Mouse (Mus musculus) heart, adult 11 months (tissue): ENCODE data around the gene Pde4d.
A peak's percentile ranks its signal among the peaks of the same experiment; 100 is the strongest.

Experiments used
- DNase-seq: peaks from one replicate; pipeline ENCODE4 v3.0.0; 2022

The Pde4d gene

DNA sequence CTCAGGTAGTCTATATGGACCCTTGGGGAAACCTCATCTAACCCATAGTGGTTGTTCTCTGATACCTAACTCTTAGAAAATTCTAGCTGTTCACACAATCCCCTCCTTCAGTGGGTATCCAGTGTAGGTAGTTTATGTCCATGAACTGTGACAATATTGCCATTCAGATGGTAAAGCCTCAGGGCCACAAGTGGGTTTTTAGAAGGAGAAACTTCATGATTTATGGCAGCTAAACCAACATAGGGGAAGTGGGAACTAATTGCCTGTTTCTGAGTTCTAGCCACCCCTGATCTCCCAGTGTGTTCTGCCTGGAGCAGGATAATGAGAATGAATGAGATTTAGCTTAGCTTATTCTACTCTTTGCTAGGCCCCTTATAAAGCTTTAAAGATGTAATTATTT, 43.1 kb downstream of the Pde4d start:
- DNase-seq, result no peak

DNA sequence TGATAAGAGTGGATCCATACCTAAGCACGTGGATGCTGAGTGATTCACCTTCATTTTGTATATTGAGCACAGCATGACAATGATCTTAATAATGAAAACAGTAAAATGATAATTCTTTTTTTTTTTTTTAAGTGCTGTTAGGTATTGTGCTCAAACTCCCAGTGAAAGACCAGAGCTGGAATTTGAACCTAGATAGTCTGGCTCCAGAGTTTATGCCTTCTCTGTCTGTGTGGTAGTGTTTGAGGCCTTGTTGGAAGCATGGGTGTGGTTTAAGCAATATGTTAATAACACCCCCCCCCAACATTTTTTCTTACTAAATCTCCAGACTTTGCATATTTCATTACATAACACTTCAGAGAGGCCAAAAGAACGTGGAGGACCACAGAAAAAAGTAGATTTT, 44.6 kb downstream of the Pde4d start:
- no peak for DNase-seq

DNA sequence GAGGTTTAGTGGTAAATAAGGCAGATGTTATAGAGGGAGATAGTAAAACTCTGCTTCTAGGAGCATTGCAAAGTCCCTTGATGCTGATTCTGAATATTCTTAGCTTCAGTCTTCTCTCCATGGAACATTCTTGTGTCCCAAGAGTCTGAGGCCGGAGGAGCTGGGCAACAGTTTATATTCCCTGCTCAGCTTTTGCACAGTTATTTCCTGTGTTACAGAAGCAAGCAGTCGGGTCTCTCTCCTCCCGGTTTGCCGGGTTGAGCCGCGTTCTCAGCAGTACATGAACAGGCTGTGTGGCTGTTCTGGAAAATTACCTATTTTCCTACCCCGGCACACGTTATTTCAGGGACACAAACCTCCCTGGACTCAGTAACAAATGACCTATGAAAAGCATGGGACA, 48.0 kb downstream of the Pde4d start:
- DNase-seq, result peak; percentile 85

DNA sequence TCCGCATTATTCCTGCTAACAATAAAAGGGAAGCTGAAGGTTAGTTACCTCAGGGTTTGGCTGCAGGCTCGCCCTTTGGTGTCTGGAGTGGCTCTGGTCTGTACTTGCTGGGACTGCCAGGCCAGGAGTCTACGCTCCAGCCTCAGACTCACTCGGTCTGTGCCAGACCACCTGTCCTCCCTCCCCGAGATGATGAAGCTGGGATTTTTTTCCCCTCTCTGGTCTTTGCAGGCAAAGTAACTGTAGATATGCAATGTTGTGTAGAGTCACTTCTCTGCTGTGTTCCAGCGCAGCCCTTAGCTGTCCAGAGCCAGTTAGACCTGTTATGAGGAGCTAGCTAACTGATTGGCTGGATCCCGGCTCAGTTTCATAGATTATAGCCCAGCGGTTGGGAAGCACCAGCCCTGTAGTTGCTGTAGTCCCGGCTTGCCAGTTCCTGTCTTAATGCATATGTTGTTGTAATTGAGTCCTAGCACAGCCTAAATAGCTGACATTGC, 48.5 kb downstream of the Pde4d start:
- peak; percentile 88 for DNase-seq

DNA sequence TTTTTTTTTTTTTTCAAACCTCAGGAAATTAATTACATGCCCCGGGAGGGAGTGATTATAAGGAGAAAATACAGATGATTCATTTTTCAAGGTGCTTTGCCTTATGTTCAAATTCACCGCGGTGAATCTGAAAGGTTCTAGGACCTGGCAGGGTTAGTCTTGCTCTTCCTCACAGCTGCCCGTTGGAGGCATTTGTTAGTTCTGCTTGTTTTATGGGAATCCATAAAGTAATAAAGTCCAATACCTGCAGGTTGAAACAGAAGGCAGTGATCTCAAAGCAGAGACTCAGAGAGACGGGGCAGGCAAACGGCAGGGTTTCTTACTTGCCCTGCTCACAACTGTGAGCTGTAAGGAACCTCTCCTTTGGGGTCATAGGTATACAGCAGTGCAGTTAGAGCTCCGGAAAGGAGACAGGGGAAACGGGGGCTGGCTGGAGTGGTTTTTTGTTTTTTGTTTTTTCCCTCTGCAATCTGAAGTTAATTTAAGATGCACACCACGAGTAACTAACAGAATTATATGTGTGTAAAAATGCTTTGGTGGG, 49.1 kb downstream of the Pde4d start:
- DNase-seq, result no peak

DNA sequence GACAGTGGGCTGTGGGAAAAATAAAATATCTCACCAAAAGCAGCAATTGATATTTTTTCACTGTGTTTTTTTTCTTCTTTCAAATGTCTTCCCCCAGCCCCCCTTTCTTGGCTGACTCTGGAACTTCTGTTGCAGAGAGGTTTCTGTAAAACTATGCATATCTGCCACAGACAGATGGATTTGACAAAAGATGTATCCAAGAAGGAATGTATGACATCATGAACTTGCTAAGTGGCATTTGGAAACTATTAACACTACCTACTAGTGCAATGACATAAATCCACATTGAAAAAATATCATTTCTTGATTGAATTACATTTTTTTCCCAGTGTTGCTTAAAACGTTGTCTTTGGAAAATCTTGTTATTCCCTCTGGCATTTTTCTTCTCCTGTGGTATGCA, 51.6 kb downstream of the Pde4d start:
- DNase-seq, result no peak

DNA sequence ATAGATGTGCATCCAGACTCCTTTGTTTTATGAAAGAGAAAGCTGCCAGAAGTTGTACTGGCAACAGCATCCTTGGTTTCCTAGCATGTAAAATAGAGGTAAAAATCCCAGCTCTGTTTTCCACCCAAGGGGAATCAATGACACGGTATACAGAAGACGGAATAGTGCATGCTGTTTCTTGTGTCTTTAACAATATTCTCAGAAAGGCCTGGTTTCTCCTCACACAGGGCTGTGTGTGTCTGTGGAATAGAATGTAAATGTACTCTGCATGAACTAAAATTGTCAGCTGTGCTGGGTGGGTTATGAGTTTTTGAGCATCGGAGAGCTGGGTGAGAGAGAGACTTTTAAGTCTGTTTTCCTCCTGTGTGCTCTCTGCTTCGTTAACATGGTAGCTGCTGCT, 74.8 kb downstream of the Pde4d start:
- DNase-seq, result no peak

DNA sequence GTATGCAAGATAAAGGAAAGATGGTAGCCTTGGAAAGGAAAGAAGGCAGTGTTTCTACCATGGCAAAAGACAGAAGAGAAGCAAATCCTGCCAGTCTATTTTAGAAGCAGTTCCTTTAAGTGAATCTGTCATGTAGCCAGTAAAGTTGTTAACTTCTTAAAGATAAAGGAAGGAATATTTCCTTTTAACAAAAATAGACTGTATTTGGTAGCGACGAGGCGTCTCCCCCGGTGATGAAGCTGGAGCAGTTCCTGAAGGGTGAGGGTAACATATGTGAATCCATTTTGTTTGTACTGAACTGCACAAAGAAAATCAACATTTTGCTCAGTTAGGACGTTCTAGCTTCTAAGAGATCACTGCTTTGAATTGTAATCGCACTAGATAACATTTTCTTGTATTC, 75.2 kb downstream of the Pde4d start:
- DNase-seq, result no peak

DNA sequence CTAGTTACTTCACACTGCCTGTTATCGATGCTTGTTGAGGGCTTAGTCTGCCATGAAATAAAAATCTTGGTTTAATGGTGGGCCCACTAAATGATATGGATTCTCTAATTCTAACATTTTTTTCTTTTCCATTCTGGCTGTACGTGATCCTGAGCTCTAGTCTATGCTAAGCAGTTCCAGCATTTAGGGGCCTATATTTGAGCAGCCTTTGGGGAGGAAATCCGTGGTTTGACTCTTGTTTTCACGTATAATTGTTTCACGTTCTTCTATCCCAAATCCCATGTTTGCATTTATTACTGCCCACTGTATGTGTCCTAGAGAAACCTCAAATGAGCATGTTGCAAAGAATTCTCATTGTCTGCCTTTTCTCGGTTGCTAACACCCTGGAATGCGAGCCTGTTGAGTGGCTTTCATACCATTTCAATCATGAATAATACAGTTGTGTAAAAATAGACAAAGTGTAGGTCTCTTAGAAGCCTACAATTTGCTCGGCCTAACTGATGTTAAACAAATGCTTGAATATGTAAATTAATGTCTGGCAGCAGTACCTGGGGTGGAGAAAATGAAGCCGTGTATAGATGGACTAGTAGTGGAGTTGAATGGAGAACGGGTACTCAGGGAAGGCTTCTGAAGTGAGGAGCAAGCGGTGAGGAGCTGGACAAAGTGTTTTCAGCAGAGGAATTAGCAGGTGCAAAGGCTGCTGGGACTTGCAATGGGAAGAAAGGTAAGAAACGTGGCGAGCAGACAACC, 76.7 kb downstream of the Pde4d start:
- no peak for DNase-seq

DNA sequence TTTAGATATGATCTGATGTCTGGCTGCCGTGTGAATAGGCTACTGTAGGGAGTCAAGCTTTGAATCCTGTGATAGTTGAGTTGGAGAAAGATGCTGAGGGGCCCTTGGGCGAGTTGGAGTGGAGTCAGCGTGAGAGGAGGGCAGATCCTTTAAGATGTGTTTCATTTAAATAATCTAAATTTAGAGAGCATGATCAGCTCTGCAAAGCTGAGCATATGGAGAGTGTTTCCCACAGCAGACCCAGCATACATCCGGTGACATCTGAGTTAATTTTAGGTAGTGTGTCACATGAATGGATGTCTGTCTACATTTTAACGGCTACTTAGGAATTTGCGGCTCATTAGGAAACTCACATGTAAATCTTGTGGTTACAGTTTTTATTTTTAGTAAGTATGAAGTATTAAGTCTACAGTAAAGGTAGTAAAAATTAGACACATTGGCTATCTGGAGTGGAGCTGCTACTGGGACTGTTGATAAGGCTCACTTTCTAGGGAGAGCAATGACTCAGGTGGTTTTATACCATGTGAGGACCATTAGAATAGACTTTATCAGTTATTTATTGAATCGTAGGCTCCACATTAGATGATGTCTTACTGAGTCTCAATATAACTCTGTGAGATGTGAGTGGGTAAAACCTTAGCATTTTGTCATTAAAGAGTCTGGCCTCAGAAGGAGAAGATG, 77.5 kb downstream of the Pde4d start:
- DNase-seq, result no peak

DNA sequence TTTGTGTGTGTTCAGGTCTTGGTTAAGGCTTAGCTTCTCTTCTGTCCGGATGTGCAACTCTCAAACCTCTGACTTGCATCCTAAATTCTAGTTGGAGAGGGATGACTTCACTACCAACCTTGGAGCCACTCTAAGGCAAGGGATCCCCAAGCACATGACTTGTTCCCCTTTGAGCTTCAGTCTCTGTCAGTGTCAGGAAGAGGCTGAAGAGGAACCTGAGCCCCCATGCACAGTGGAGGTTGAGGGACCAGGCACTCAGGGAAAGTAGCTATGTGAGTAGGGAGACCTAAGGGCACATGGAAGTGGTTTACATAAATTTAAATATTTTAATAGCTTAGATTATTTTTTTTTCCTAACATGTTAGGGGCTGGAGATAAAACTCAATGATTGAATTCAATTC, 78.6 kb downstream of the Pde4d start:
- no peak for DNase-seq

DNA sequence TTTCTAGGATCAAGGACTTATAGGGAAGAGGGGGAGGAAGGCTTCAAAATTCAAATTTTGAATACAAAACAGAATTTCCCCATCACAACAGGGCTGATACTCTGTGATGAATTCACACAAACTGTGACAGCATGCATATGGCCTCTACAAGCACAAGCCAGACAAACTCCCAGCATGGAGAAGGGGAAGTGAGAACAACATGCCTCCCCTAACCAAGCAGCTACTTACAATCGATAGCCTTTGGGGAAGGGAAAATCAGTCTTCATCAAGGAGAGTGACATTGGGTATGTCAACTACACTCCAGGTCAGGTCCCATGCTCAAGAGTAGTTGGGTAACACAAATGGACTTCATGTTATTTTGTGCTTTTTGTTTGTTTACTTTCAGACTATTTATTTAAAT, 83.1 kb downstream of the Pde4d start:
- DNase-seq, result no peak

DNA sequence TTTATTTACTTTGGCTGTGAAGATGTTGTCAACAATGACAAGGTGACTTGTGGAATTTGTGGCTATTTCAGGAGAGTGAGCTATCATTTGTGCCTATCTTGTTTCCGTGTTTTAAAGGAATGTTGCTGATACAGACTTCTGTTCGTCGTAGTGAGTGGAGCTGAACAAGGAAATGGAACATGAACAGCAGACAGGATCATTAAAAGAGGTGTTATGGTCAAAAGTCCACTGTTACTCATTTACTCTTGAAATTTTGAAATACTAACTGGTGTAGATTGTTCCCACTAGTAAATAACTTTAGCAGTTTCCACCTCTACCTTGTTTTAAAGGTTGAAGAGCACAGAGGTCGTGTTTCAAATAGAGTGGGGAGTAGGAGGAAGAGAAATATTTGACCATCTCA, 86.7 kb downstream of the Pde4d start:
- DNase-seq, result no peak

DNA sequence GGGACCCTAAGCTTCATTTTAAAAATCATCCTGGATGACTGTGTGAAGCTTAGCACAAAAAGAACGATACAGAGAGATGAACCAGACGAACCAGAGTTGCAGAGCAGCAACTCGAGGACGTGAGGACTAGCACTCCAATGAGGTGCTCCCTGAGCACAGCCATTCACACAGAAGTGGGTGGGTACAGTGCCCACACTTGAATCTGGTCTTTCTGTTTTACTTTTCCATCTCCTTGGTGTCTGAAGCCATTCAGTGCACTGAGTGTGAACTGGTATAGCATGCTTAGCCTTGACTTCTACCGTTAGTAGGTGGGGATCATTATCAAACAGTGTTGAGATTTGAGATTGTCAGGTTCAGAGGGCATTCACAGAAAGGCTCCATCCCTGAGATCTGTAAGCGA, 87.2 kb downstream of the Pde4d start:
- DNase-seq, result no peak

DNA sequence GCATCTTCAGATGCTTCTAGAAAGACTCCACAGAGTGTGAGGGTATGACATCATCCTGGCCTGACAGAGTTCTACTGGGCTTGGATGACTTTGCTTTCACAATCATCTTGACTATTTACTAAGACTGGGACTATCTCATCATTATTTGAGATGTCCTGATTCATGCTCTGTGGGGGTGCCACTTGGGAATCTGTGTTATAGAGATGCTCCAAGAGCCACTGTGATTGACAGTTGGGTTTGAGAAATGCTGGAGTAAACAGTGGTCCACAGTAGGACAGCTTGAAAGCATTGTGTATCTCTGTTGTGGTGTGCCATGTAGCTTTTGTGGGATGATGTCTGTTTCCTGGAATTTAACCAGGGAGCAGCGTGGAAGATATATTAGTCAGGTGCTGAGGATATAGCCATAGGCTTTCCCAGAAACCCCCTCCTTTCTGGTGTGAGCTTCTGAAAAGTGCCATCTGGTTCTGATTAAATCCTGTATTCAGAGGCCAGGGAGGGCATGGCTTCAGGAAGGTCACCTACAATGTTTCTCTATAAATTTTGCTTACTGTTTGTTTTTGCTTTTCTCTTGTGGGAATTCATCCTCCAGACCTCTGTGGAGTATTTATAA, 89.1 kb downstream of the Pde4d start:
- no peak for DNase-seq

DNA sequence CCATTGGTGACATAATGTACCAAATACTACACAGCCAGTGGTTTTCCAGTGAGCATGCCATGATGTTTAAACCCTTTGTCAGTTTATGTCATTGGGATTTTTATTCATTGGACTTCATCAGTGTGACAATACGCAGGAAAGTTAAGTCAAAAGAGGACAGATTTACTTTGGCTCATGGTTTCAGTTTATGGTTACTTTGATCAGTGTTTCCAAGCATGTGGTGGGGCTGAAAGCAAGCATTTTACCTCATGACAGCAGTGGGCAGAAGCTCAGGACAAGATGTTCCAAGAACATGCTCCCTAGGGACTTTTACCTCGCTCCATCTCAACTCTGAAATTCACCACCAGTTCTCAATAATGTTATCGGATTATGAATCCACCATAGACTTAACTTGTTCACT, 91.7 kb downstream of the Pde4d start:
- DNase-seq, result no peak

DNA sequence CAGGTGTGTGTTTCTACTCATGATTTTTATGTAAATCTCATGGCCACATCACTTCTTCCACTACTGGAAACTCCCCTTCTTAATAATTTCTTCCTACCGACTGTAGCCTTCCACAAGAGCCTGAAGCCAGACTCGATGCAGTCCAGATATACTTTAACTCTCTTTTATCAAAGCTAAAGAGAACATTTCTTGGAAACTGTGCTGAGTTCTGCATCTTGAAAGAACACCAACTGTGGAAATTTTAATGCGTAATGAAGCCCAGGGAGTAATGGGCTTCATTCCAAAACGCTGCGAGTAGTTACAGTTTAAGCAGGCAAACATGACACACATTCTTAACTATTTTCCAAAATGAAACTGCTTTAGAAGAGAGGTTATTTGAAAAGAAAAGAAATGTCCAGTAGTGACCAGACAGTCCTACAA, 92.6 kb downstream of the Pde4d start:
- no peak for DNase-seq

DNA sequence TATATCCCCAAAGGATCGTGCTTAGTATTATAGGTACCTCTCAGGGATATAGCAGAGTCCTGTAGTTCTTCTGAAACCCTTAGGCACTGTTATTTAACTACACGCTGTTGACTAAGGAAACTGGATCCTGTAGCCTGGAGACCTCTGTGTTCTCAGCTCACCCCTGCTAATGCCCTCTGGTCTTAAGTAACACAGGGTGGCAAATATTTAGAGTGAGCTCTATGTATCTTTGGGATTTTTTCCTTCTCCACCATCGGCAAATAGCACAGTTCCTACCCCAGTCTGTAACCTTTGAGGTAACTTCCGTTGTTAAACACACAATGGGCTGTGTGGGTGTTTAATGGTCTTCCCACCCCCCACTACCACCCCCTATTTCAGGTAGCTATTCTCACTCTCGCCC, 102.5 kb downstream of the Pde4d start:
- no peak for DNase-seq

DNA sequence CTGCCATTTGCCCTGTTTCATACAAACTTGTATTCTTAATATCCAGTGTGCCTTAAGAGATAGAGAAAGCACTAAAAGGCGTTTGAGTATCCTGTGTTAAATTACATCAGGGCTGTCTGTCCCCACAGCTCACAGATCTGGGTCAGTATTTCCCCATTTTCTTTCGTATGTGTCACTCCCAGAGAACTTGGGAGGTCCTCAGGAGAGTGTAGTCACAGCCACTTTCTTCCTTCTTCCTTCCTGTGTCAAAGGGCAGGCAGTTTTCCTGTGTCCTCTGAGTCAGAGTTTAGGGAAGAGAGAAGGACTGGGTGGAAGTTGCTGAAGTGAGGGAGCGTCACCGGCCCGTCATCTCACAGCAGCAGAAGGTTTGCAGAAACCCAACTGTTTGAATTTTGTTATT, 103.2 kb downstream of the Pde4d start:
- no peak for DNase-seq

DNA sequence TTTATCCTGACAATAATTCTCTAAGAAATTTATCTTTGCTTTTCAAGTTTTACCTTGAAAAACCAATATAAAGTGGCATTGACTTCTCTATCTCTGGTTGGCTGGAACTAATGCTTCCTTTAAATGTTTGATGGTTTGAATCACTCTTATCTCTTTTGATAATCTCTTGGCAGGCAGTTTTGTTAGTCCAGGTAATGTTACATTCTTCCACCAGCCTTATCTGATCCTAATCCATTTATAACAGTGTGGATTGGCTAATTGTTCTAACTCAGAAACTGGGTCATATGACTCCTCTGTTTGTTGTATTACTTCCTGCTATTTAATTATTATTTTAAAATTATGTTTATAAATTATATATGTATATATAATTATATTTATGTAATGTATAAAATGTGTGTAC, 105.2 kb downstream of the Pde4d start:
- no peak for DNase-seq

DNA sequence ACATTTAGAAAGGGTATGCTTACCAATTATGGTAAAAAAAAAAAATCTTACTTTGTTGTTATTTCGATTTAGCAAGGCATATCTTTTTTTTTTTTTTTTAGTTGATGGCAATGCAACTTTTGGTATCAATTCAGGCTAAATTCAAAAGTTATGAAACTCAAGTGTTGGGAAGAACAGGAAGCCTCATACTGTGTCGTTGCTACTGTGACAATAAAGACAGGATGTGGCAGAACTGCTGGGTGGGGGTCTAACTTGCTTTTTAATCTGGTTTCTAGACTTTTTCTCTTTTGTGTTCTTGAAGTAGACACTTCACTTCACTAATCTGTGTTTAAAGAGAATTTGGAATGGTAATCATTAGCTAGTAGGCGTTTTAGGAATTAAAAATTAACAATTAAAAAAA, 147.2 kb downstream of the Pde4d start:
- no peak for DNase-seq

DNA sequence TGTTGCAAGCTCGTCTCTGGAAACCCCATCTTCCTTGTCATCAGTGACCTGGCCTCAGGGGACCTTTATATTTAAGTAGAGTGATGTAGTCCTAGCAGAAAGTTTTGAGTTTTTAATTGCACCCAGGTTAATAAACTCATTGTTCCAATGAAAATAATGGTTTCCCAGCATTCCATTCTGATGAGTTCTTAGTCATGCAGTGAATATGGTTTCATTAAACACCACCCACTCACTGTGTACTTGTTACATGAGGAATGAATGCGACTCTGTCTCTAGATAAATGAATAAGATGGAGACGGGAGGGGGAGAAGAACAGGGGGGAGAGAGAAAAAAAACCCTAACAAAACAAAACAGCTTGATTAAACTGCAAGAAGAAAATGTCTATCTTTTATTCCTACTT, 148.9 kb downstream of the Pde4d start:
- DNase-seq, result no peak

DNA sequence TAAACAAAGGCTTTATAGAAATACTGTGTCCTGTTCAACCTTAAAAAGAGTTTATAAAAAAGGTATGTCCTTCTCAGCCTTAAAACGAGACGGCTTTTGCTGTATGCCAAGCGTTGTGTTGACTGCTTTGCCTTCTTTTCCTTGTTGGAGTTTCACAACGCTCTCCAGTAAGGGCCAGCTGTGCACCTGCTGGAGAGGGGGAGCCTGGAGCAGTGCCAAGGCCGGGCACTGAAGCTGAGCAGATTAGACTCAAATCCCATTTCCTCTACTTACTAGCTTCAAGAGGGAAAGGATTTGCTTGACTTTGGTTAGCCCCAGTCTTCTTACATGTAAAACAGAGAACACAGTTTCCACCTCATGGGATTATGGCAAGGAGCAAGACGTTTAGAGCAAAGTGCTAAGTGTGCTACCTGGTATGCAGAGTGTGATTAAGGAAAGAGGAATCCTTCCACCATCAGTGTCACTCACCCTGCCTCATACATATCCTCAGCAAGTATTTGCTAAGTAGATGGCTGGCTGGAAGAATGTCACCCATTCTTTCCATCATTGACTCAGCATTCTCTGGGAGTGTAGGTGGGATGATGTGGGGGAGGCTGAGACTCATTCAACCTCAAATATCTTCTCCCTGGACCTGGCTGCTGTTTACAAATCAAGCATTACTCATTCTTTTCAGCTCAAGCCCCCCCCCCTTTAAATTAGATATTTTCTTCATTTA, 149.6 kb downstream of the Pde4d start:
- no peak for DNase-seq
